Mouse (Mus musculus): ENCODE measurements at regions not wholly inside any gene's neighbourhood (a gene's known extent, or its start where the extent isn't known, plus 50 kb on each side); places are given as distances from the start of the nearest gene placed in this dataset.

- no peak for DNase-seq
Measured at GRCm38 (mm10) chr13:48316747-48317146, 55.7 kb downstream of the Id4 start.

- DNase-seq: no peak
Measured at GRCm38 (mm10) chr13:48317457-48317856, 56.4 kb downstream of the Id4 start.

GRCm38 (mm10) chr13:48319001-48319400 is 58.0 kb downstream of the Id4 start:
- DNase-seq: no peak

GRCm38 (mm10) chr13:48324290-48324718 is 63.3 kb downstream of the Id4 start:
- DNase-seq: no peak

- no peak for DNase-seq
Measured at GRCm38 (mm10) chr13:48330619-48331018, 69.6 kb downstream of the Id4 start.

- no peak for DNase-seq
Measured at GRCm38 (mm10) chr13:48336135-48336534, 75.1 kb downstream of the Id4 start.

GRCm38 (mm10) chr13:48336602-48337001 is 75.6 kb downstream of the Id4 start:
- peak; percentile 12 for DNase-seq

DNA sequence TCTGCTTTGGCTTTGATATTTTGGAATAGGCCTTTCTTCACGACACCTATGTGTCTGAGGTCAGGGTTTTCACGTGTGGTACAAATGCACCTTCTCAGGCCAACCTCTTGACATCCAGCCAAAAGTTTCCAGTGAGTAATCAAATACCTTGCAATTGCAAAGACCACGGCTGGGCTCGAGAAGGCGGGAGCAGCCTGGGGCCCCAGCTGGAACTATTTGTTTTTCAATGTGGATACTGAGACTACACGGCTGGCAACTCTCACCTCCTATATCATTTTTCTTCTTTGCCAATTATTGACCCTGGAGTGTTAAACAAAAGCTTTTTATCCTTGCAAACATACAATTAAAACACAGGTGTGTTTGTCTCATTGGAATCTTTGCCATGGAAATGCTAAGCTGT is 77.5 kb downstream of the Id4 start:
- DNase-seq: no peak

- DNase-seq: no peak
Measured at GRCm38 (mm10) chr13:48350124-48350523, 89.1 kb downstream of the Id4 start.

DNA sequence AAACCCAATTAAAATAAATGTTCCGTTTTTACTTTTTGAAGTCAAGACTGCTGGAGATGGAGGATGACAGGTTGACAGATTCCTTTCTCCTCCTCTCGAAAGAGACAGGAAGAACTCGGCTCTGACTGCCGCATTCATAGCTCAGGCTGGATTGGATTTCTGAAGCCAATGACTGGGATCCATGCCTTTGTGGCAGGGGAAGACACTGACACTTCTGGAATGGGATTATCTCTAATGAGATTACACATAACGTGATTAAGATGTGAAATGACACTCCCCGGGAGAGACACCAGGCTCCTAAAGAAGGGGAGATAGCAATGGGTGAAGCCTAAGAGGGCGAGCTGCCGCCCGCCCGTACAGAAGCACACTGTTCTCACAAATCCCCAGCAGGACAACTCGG is 89.9 kb downstream of the Id4 start:
- no peak for DNase-seq

- DNase-seq: no peak
Measured at GRCm38 (mm10) chr13:48357118-48357517, 96.1 kb downstream of the Id4 start.

- no peak for DNase-seq
Measured at GRCm38 (mm10) chr13:48357640-48358039, 96.6 kb downstream of the Id4 start.

GRCm38 (mm10) chr13:48371060-48371459 is 110.0 kb downstream of the Id4 start:
- no peak for DNase-seq

DNA sequence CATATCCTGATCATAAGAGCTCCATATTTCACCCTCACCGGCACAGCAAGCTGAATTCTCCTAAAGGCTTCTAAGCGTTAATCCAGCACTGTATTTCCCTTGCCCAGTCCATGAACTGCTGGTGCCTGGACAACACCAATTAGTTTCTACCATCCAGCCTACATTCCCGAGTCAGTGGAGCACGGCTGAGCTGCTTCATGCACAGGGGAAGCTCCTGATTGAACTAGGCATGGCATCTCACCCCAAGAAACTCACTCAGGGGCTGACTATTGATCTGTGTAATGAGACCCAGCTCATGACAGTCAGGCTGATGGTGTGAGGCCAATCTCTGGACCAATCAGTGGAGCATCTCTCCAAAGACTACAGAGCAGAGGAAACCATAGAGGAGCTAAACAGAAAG is 115.4 kb downstream of the Id4 start:
- no peak for DNase-seq

- no peak for DNase-seq
Measured at GRCm38 (mm10) chr13:48383580-48384445, 122.8 kb downstream of the Id4 start.

DNA sequence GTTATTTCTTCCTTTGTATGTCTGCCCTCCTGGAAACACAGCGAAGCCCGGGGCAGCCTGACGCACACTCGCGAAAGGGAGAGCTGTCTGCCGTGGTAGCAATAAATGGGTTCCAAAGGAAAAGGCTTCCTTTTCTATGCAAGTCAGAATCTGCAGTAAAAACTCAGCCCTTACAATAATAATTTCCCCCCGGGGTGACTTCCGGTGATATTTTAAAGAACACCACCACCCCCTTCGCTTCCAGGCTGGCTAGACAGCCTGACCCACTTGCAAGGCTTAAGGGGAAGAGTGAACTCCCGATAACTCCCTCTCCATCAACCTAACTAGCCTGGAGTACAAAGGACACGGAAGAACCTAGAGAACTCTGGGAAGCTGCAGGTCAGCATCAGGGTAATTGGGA is 123.9 kb downstream of the Id4 start:
- DNase-seq: no peak

GRCm38 (mm10) chr13:48391126-48391525 is 122.1 kb downstream of the Zfp169 start:
- no peak for DNase-seq

- DNase-seq: no peak
Measured at GRCm38 (mm10) chr13:48397761-48398160, 115.5 kb downstream of the Zfp169 start.

DNA sequence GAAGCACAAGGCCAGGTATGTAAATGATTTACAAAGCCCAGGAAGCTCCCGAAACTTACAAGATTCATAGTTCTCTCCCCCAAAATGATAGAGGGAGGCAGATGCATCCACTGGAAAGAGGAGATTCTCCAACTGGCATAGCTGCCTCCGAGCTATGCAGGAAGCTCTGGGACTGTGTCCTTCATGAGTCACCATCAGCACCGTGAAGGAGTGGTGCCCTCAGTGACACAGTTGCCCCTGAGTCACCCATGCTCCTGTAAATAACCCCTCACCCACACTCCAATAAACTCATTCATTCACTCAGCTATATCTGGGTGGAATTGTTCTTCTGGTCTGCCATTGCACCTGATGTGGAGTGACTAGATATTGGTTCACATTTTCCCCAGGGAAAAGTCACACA is 114.6 kb downstream of the Zfp169 start:
- DNase-seq: no peak

DNA sequence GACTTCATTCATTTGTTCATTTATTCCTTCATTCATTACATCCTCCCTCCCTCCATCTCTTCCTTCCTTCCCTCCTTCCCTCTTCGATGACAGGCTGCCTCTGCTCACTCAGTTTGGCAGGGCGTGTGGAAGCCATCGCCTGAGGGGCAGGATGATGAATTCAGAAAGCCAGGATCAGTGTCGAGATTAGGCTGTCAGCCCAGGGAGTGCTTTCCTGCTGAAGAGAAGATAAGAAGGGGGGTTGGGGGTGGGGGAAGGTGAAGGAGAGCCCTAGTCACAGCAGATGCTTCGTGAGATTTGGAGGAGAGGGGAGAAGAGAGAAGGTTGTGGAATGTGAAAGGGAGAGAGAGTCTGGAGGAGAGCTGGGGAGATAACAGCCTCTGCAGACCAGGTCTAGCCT is 110.9 kb downstream of the Zfp169 start:
- DNase-seq: no peak

GRCm38 (mm10) chr13:48422438-48423329 is 90.6 kb downstream of the Zfp169 start:
- no peak for DNase-seq

DNA sequence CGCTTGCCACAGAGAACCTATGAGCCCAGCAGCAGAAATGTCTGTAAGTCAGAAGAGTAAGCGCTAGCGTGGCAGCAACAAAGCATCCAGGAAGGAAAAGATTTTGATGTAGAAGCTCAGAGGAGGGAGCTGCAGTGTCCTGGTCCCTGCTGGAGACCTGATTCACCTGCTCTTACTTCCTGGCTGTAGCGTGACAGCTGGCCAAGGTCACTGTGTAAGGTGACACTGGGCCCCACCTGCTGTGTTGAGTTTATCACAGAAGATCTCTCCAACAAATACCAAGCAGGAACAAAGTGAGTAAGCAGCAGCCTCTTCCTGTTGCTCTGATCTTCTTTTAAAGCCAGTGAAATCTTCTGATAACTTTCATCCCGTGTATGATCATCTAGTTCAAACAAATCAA is 86.4 kb downstream of the Zfp169 start:
- DNase-seq: no peak

DNA sequence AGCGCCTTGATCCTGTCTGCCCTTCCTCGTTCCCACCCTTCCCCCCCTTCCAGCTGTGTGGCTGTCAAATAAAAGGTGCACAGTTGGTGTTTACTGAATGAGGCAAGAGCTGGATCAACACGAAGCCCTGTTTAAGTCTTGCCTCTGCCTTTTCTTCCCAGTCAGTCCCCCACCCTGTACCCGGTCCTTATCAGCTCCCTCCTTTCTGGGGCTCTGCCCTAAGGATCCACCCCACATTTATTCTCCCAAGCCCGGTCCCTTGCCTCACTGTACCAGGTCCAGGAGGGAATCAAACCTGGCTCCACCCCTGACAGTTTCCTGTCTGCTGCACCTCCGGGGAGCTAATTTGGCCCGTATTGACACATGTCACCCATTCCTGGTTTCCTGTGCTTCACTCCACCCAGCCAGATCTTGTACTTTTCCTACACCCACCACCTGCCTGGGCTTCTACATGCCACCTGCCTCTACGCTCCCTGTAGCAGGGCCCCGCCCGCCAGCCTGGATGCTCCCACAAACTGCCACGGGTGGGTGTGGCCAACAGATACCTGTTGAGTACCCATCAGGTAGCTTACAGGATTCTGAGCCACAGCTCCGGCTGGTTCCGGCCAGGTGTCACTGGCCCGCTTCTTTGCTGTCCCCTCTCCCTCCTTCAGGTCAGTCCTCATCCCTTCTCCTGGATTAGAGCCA is 76.4 kb downstream of the Zfp169 start:
- no peak for DNase-seq
